Mouse (Mus musculus) CD4-positive, CD25-positive, alpha-beta regulatory T cell, adult 2 months (primary cell): ENCODE results near the gene Hs3st3a1.

Experiments used
- DNase-seq: peaks from one replicate; pipeline ENCODE4 v3.0.0-alpha.2; 2012; ENCODE audit warnings: low read depth, low spot score

Hs3st3a1 gene

GRCm38 (mm10) chr11:64434611-64435545 lies at the start of gene Hs3st3a1:
TSS of gene Hs3st3a1 (plus strand) at chr11:64435332.
- DNase-seq: peak; percentile 7

DNA sequence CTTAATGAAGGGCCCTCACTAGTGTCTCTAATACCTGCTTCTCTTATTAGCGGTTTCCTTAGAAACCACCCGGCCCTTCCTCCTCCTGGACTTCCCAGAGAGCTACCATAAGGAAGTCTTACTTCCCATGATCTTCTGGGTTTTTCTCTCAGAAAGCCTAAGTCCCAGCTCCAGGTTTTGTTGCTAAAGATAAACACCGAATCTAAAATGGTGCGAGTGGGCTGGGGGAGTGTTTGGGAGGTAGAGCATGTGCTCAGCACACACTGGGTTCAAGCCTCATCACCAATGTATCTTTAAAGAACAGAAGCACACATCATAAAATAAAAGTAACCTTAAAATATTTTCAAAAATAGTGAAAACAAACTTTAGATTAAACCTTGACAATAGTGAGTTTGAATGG lies 48.8 kb upstream of the Hs3st3a1 start:
- no peak for DNase-seq

DNA sequence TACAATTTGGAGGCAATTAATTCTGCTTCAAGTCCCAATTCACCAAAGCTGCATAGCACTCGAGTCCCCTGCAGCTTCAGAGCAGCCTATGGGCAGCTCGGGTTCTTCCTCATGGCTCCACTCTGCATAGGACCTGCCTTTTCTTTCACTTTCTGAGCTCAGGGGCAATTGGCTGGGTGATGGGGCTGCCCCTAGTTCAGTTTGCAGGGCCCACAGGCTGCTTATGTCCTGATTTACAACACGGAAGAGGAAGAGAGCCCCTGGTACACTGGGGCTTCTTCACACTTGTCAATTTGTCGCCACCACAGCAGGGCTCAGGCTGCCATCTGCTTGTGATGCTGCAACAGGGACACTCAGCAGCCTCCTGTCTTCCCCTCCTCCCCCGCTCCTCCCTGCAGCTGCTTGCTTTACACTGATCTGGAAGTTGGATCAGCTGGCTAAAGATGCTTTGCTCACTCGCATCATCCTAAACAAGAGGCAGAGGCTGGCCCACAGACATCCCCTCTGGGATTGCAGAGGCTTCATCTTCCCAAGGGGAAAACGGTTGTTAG lies 38.7 kb upstream of the Hs3st3a1 start:
- DNase-seq: peak; percentile 13

- no peak for DNase-seq
These were observed 38.2 kb upstream of the Hs3st3a1 start for GRCm38 (mm10) chr11:64396949-64397348.

- no peak for DNase-seq
These were observed 37.5 kb upstream of the Hs3st3a1 start for GRCm38 (mm10) chr11:64397612-64398011.

DNA sequence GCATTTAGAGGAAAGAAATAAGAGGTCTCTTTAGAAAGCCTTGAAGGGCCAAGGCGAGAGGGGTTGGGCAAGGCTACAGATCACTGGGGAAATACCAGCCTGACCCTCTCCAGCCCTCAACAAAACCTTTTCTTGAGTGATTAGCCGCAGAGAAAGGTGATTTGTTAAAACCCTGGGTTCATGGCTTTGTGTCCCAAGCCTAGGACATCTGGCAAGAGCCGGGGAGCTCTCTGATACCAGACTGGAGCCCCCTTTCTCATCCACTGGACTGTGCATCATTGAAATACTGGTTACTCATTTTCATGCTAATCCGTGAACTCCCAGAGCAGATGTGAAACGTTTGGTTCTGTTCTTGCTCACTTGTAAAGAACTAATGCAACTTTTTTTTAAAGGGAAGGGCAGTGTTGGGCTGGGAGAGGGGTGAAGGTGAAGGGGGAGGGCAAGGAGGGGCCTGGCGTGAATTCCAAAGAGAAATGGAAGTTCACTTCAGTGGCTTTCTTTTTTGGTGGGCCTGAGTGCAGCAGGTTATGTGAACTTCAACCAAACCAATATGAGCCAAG lies 34.5 kb upstream of the Hs3st3a1 start:
- DNase-seq: no peak

DNA sequence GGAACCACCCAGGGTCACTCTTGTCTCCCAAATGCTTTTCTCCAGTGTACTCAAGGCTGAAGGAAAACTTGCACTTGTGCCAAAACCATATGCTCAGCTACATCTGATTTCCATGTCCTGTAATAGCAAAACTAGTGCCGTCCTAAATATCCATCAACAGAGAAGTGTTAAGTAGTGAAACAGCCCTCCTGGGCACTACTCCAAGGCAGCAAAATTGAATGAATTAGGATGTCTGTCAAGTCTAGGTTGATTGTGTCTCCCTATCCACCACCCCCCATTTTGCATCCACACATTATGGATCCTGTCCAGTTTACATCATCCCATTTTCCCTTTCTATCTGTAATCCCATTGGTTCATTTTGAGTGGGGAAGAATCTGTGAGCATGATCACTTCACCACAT lies 16.2 kb upstream of the Hs3st3a1 start:
- no peak for DNase-seq

- peak; percentile 1 for DNase-seq
These were observed 647 bp downstream of the Hs3st3a1 start for GRCm38 (mm10) chr11:64435546-64436411.

DNA sequence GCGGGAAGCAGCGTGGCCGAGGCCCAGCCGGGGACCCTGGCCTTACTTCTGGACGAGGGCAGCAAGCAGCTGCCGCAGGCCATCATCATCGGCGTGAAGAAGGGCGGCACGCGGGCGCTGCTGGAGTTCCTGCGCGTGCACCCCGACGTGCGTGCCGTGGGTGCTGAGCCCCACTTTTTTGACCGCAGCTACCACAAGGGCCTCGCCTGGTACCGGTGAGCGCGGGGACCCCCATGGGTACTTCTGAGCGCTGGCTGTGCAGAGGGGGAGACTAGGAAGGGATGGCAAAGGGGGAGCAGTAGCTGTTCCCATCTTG lies 1.2 kb downstream of the Hs3st3a1 start, which contains the start of gene F930015N05Rik:
Gene F930015N05Rik (minus strand): TSS at position 242 of the 316 bp plus-strand sequence.
- peak; percentile 1 for DNase-seq

DNA sequence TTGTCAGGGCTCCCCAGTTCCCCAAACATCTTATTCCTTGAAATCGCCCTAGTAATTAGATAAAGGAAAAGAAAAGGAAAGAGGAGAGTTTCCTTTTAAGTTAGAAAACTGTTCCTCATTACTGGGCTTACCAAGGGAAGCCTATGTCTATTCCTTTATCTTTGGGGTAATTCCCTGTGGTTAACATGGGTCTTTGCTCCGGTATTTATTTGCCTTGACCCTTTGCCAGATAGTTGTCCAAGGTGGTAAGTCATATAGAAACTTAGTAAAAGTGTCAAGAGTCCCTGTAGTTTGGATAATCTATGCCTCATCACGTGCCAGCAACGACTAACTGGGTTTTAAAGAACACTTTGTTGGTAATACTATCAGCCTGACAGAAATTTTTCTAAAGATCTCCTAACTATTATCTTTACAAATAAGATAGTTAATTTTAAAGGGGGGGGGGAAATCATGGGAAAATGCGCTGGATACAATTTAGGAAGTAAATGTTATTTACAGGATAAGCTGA lies 1.7 kb downstream of the Hs3st3a1 start:
- DNase-seq: no peak

DNA sequence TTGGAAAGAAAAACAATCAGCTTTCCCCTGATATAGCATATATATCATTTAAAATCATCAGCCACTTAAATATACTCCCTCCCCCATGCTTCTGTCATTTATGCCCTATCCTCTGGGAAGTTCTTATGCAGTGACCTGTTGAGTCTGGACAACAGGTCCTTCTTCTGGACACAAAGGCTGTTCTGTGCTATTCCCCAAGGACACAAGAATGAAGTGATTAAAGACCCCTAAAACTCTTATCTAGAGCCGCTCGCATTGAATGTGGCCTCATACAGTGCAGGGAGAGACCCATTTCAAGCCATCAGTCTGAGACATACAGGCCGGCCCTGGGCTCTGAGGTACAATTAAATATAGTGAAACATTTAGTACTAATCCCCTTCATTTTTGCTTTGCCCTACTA lies 2.6 kb downstream of the Hs3st3a1 start:
- no peak for DNase-seq

DNA sequence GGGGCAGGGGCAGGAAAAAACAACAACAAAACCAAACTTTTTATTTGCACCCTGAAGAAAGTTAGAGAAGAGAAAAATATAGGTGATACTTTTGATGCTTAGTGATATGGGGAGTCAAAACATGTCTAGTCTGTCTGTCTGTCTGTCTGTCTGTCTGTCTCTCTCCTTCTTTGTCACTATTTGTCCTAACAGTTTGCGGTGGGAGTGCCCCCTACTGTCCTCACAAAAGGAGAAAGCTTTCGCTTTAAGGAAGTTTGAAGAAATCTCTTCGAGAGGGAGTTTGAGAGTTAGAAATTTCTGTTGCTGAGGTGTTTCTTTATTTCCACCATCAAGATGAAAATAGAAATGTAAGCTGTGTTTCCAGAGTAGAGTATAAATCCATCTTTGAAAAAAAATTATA lies 3.8 kb downstream of the Hs3st3a1 start:
- peak; percentile 16 for DNase-seq

- DNase-seq: peak; percentile 62
These were observed 7.0 kb downstream of the Hs3st3a1 start for GRCm38 (mm10) chr11:64442119-64442518.

GRCm38 (mm10) chr11:64442701-64443100 lies 7.6 kb downstream of the Hs3st3a1 start:
- DNase-seq: no peak

DNA sequence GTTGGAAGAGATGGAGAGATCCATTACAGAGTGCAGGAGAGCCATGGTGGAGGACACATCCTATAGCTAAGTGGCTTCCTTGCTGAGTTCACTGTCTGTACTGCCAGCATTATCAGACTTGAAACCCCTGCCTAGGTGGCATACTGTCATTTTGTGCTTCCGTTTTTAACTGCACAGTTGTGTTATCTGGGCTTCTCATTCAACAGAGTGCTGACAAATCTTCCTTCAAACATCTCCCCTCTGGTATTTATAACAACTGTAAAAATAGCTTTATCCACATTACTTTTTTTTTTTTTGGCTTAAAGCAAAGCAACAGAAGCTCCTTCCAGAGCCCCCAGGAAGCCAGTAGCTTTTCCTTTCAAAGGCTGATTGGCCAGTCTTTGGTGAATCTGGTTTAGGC lies 10.1 kb downstream of the Hs3st3a1 start:
- DNase-seq: no peak

DNA sequence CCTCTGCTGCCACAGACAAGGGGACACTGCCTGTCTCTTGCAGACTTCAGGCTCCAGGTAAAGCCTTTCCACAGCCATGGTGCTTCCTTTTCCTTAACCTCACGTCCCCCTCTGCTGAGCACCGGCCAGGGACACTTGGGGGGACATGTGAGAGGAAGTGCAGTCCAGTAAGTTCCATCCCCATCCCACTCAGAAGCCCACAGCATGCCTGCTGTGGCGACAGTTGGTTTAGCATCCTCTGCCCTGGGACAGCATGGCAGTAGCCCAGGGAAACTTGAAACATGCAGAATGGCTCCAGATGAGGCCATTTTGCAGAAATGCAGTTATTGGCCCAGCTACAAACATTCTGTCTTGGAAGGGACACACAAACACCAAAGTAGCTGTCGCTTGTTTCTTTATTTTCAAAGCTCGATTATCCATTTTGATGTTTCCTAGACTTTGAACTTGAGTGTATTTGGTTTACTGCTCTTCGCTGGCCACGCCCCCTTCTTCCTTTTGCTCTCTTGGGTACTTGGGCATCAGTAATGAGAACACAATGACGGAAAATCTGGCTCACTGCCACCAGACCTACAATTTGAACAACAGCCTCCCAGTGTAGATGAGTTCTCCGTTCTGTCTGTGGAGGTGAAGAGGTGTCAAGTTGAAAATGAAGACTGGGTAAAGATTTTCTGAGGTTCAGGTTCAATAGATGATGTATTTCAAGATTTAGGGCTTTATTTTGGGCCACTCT lies 13.6 kb downstream of the Hs3st3a1 start:
- no peak for DNase-seq

- DNase-seq: no peak
These were observed 26.6 kb downstream of the Hs3st3a1 start for GRCm38 (mm10) chr11:64461746-64462145.

DNA sequence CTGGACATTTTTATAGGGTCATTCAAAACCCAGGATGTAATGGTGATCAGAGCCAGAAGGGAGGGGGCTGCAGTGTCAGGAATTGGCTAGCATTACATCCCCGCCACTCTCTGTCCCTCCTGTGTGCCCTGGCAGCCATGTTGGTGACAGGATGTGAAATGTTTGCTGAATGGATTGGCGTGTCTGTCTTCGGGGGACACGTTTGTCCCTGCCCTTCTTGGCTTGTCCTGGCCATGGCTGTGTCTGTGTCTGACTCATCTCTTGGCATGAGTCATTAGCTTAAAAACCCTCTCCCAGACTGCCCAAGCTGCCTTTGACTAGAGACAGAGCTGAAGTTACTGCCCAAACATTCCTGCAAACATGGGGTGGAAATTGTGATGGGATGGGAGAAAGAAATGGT lies 33.6 kb downstream of the Hs3st3a1 start:
- no peak for DNase-seq

DNA sequence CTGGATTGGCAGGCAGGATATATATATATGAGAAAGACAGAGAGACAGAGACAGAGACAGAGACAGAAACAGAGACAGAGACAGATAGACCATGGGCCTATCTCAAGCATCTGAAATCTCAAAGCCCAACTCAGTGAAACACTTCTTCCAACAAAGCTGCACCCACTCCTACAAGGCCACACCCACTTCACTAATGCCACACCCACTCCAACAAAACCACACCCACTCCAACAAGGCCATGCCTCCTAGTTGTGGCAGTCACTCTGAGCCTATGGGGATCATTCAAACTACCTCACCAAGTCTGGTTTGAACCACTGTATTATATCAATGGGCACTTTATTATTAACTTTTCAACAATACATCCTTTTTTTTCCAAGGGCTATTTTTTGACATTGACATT lies 35.6 kb downstream of the Hs3st3a1 start:
- DNase-seq: no peak

DNA sequence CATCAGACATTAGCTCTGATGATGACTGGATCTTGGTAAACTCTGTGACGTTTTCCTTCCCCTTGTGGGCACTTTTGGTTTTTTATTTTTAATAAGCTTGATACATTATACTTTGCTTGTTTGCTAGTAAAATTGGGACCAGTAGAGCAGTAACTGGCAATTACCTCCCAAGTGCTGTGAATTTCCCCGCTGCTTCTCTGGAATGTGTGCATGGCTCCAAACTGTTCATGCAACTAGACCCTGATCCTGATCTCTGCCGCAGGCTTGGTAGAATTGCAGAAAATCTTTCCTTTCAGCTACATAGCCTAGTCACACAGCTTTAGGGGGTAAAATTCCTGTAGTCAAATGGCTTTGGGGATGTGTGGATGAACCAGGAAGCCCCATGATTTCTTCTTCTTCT lies 38.5 kb downstream of the Hs3st3a1 start:
- no peak for DNase-seq

- no peak for DNase-seq
These were observed 46.3 kb downstream of the Hs3st3a1 start for GRCm38 (mm10) chr11:64481445-64481844.
